Mouse (Mus musculus) effector memory CD4-positive, alpha-beta T cell, adult 5 months (primary cell): Measurements from ENCODE around the gene Syvn1. TPM values are rescaled to one million over a fixed set of nuclear protein-coding genes. Genes with fewer than 3 reads are reported as not detected.

Experiments
- polyA plus RNA-seq: library from polyadenylated mRNA; unstranded; fragments of 100-300 nt; shearing (Covaris generic); gene quantifications from one replicate; pipeline ENCODE4 v1.2.1, GENCODE M21; 2017

Gene Syvn1
- polyA plus RNA-seq = 54.6 TPM

DNA sequence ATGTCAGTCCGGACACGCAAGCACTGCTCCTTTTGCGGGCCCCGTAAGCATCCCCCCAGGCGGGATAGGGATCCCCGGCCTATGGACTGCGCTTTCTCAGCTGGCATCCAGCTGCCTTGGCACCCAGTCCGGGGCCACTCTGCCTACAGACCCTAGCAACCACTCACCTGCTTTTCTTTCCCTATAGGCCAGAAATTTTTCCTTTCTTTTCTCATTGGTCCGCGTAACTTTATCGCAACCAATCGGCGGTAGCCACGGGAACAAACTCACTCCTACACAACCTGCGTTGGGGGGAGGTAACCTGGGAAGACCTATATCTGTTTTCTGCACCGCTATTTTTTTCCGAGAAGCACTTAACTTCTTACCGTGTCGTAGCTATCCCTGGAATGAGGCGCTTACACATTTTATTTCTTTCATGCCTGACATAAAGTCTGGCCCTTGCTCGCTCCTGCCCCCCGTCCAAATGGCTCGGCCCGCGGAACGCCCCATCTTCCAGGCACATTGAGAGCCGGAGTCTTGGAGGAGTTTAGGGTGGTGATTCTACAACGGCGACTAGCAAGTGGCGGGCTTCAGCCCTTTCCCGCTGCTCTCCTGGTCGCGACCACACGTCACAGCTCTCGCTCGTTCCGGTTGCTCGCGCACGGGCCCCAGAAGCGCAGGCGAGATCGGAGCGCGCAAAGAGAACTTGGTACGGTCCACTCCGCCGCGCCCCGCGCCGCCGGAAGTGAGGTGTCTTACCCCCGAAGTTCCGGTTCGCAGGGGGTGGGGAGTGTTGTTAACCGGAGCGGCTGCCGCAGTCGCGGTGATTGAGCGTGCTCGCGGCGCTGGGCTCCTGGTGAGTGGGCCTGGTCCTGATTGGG lies at the start of gene Syvn1:
TSS of gene Syvn1 (plus strand) at position 283 of the 860 bp plus-strand sequence.

DNA sequence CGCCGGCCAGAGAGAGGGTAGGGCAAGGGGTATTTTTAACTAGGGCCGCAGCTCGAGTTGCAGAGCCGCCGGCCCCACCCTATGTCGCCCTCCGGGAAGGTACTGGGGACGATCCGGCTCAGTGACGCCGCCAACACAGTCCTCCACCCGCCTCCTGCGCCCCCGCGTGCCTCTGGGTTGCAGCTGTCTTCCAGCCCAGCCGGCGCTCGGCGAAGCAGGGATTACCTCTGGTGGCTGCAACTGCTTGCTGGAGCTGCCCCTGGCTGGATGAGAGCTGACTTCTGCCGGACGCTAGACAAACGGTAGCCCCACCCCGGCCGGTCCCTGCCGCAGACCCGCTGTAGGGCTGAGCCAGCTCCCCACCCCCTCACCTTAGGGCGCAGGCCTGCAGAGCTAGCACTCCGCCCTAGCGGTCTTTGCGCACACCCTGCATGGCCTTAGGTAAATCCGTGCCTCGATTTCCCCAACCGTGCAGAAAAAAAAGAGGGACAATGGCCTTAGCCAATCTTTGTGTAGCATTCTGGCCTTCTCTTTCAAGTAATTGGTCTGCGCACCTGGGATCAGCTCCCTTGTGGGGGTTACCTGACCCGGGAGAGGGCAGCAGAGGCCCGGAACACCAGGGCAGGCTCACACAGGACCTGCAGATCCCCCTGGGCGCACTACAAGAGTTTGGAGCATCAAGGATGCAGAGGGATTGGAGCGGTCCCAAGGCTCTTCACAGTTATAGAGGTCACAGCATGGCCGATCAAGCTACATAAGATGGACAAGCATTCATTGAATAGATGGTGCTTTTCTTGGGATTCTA lies 30.7 kb upstream of the Syvn1 start, which contains the start of gene Capn1:
TSS of gene Capn1 (minus strand) at position 387 of the 805 bp plus-strand sequence.

DNA sequence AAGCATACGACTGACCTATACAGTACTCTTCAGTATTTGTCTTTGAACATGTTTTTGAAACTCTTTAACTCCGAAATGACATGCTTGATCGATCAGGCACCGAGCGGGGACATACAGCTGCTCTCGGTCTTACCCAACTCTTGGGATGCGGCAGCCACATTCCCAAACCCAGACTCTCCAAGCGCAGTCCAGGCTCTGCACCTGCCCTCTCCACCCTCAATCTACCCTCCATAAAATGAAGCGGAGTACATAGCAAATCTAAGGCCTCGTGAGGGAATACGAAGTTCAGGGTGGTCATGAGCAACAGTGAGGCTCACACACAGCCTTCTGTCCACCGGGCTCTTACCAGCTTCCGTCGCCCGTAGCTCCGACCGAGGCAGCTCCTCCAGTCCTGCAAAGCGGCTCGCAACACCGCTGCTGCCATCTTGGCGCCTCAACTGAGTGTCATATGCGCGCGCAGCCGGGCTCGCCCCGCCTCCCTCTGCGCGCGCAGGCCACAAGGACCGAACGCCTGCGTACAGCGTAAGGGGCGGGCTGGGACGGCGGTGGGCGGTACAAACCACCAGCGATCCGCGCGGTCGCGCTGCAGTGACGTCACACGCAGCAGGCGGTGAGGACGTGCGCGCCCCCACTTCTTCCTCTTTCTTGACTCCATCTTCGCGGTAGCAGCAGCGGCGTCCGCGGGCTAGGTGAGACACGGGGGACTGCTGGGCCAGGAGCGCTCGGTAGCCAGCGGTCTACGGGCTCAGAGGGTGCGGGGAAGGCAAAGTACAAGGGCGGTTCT lies 11.1 kb downstream of the Syvn1 start, which contains the start of the genes Mrpl49 and Fau:
TSS of gene Mrpl49 (minus strand) at position 473 of the 784 bp plus-strand sequence.
TSS of gene Fau (plus strand) at position 532 of the 784 bp plus-strand sequence.

DNA sequence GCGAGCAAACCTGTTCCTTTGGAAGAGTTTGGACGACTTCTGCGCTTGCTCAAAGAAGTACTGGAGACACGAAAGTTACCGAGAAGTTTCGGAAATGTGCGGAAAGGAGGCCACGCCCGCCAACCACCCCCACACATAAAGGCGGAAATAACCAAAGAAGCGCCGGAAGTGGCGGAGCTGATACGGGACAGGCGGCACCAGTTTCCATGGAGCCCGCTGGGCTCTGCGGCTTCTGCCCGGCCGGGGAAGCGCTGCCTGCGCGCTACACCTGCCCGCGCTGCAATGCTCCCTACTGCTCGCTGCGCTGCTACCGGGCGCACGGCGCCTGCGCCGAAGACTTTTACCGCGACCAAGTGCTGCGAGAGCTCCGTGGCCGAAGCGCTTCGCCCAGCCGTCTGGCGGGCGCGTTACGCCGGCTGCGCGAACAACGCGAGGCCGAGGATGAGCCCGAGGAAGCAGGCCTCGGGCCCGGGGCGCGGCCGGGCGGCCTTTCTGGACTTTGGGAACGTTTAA lies 14.7 kb downstream of the Syvn1 start, which contains the start of gene Znhit2:
TSS of gene Znhit2 (plus strand) at position 172 of the 513 bp plus-strand sequence.

DNA sequence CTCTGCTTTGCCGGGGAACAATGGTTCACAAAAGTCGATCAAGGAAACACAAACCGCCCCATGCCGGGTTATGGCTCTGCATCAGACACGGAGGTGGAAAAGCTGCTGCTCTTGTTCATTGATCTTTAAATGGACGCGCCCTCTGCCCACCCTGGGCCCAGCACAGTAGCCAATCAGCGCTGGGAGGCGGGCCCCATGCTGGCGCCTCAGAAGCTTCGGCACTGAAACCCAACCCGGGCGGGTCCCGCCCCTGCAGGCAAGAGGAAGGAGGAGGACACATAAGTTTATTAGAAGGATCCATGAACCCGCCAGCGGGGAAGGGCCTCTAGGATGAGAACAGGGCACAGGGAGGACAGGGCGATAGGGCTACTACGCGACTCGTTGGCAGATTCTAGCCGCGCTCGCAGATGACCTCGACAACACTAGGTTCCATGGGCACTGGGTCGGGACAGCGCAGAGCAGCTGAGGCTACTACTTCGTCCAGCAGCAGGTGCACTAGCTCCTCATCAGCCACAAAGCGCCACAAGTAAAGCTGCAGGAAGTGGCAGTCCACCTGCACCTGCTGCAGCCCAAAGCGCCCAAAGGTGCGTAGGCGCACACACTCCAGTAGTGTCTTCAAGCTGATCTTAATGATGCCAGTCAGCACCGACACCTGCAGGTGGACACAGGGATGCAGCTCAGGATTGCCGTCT lies 21.5 kb downstream of the Syvn1 start, which contains the start of gene Tm7sf2:
TSS of gene Tm7sf2 (minus strand) at position 650 of the 692 bp plus-strand sequence.

DNA sequence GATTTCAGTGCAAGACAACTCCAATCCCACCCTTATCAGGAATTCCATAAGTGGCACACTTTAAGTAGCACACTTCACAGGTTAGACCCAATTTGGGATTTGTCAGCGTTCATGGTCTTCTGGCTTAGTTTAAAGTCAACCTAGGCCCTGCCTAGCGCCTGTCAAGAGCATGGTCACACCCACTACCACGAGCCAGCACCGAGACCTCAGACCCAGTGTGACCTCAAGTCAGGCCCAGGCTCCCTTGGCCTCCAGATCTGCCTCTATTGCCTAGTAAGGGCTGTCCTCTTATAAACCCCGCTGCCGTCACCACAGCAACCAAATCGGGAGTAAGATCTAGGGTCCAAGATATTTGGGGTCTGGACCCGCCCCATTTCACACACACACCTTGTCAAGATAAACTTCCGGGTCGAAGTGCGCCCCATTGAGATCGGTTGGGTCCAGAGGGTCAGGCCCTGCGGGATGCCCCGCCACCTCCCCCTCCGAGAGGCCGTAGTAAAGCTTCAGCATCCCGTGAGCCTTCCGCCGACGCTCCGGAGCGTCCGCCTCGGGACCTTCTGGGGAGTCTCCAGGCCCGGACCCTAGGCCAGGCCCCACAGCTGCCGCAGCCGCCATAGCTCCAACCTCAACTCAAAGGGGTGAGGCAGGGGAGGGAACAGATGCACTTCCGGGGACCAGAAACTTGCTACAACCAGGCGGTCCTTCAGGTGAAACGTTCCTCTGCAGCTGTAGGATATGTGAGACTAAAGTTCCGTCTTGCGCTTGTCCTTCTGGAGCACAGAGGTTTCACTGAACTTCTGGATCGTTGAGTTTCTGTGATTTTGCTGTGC lies 30.4 kb downstream of the Syvn1 start, which contains the start of gene Vps51:
TSS of gene Vps51 (minus strand) at position 668 of the 830 bp plus-strand sequence.

DNA sequence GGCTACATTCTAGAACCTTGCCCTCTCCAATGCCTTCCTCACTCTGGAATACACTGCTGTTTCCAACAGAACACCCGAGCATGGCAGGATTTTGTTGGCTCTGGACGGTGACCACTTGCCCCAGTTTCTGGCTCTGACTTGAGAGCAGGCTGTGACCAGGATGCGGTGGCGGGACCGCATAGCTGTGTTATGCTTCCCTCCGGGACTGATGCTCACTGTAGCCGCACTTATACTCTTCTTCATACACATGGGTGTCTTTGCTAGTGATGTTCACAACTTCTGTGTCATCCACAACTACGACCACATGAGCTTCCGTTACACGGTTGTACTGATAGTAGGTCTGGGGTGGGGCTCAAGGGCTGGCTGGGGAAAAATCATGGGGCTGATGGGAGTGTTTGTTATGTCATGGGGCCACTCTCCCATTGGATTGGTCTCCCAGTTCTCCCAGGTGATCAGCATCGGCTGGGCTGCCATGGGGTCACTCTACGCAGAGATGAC lies 33.7 kb downstream of the Syvn1 start, which contains the start of gene Tmem262:
TSS of gene Tmem262 (plus strand) at position 51 of the 498 bp plus-strand sequence.

DNA sequence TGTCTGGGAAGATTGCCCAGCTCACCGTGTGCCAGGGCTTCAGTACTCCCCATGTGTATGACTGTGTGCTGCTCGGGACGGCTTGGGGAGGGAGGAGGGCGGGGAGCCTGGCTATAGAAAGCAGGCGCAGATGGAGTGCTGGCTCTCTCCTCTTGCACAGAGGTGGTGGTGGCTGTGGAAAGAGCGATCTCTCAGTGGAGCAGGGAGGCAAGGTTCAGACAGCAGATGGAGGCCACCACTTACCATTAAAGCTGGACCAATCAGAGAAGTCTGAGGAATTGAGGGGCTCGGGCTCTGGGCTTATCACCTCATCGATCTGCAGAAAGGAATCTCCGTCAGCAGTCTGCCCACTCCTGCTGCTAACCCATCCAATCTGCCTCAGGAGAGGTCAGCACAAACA lies 35.8 kb downstream of the Syvn1 start, which contains the start of gene Gm28374:
TSS of gene Gm28374 (minus strand) at position 101 of the 400 bp plus-strand sequence.

DNA sequence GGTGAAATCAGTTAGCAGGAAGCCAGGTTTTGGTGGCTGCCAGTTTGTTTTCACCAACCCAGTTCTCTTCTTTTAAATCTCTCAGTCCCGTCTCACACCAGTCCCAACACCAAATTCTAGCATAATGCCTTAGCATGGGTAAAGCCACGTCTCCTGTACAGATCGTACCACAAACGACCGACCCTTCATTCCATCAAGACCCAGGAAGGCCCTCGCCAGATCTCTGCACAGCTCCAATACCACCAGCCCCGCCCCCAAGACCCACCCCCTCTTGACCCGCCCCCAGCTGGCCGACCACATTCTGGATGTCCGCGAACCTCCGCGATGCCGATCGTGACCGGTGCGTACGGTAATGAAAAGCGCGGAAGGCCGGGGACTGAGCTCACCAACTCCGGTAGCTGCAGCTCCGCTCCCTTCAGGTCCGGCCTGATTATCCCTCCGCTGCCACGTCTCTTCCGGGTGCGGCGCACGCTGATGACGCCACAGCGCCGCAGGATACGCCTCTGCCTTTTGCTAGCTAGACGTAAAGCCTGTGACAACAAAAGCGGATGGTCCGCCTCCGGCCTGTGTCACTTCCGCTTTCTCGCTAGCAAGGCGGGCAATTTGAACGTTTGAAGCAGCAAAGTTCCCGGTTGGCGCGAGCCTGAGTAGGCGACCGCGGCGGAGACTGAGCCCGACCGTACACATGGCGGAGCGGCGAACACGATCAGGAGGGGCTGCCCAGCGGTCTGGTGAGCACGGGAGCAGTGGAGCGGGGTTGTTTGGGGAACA lies 38.3 kb downstream of the Syvn1 start, which contains the start of the genes Zfpl1 and Cdca5:
TSS of gene Zfpl1 (minus strand) at position 479 of the 771 bp plus-strand sequence.
TSS of gene Cdca5 (plus strand) at position 506 of the 771 bp plus-strand sequence.

DNA sequence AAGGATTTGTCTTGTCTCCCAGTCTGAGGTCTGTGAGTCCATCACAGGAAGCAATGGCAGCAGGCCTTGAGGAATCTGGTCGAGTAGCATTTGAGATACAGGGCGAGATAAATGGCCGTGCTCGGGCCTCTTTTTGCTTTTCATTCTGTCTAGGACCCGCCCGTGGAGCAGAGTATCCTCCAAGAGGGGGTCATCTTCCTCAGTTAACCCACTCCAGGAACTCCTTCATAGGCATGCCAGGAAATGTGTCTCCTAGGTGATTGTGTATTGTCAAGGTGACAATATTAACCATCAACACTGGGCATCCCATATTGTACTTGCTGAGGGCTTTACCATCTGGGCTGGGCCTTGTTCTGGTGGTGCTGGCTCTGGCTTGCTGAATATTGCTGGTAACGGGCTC lies 47.7 kb downstream of the Syvn1 start, which contains the start of gene AC131692.1:
TSS of gene AC131692.1 (plus strand) at position 301 of the 400 bp plus-strand sequence.

Other genes starting within 250 kb of the Syvn1 start
- 104 TPM for gene Frmd8, start 171.3 kb upstream of the Syvn1 start, polyA plus RNA-seq
- gene Slc25a45, start 168.8 kb upstream of the Syvn1 start, polyA plus RNA-seq = 18.4 TPM
- 0.61 TPM for gene Tigd3, start 152.4 kb upstream of the Syvn1 start, polyA plus RNA-seq
- 113 TPM for gene Dpf2, start 133.6 kb upstream of the Syvn1 start, polyA plus RNA-seq
- not detected for gene Cdc42ep2, start 121.8 kb upstream of the Syvn1 start, polyA plus RNA-seq
- gene Pola2, start 82.4 kb upstream of the Syvn1 start, polyA plus RNA-seq = 38.4 TPM
- gene Slc22a20, start 60.4 kb upstream of the Syvn1 start, polyA plus RNA-seq = not detected
- 46.7 TPM for gene Capn1, start 30.7 kb upstream of the Syvn1 start, polyA plus RNA-seq
- gene Mrpl49, start 11.2 kb downstream of the Syvn1 start, polyA plus RNA-seq = 21.8 TPM
- gene Fau, start 11.3 kb downstream of the Syvn1 start, polyA plus RNA-seq = 985 TPM
- gene Znhit2, start 14.6 kb downstream of the Syvn1 start, polyA plus RNA-seq = 17.6 TPM
- gene Tm7sf2, start 21.8 kb downstream of the Syvn1 start, polyA plus RNA-seq = 7.2 TPM
- 67.1 TPM for gene Vps51, start 30.7 kb downstream of the Syvn1 start, polyA plus RNA-seq
- gene Tmem262, start 33.5 kb downstream of the Syvn1 start, polyA plus RNA-seq = not detected
- 0.60 TPM for gene Gm28374, start 35.7 kb downstream of the Syvn1 start, polyA plus RNA-seq
- gene Zfpl1, start 38.4 kb downstream of the Syvn1 start, polyA plus RNA-seq = 20.0 TPM
- gene Cdca5, start 38.4 kb downstream of the Syvn1 start, polyA plus RNA-seq = 0.21 TPM
- not detected for gene AC131692.1, start 47.8 kb downstream of the Syvn1 start, polyA plus RNA-seq
- not detected for gene Naaladl1, start 59.2 kb downstream of the Syvn1 start, polyA plus RNA-seq
- gene Sac3d1, start 72.1 kb downstream of the Syvn1 start, polyA plus RNA-seq = 6.3 TPM
- gene Snx15, start 81.7 kb downstream of the Syvn1 start, polyA plus RNA-seq = 25.6 TPM
- gene Batf2, start 94.4 kb downstream of the Syvn1 start, polyA plus RNA-seq = not detected
- gene Arl2, start 95.0 kb downstream of the Syvn1 start, polyA plus RNA-seq = 25.1 TPM
- gene Majin, start 137.8 kb downstream of the Syvn1 start, polyA plus RNA-seq = not detected
- not detected for gene Gpha2, start 179.8 kb downstream of the Syvn1 start, polyA plus RNA-seq
- 19.1 TPM for gene Ppp2r5b, start 189.3 kb downstream of the Syvn1 start, polyA plus RNA-seq
- gene Atg2a, start 195.1 kb downstream of the Syvn1 start, polyA plus RNA-seq = 79.4 TPM
- gene Ehd1, start 230.1 kb downstream of the Syvn1 start, polyA plus RNA-seq = 34.0 TPM